Mouse (Mus musculus): ENCODE data around the gene Reln.

GRCm38 (mm10) chr5:21919281-21919780 is 425.2 kb downstream of the Reln start:
- TF ChIP-seq CTCF (IDR thresholded peaks at IDR 0.05; ENCODE audit: borderline replicate concordance, insufficient read depth, low read depth, low read length) (no peak), POLR2A (IDR thresholded peaks at IDR 0.05; ENCODE audit: borderline replicate concordance, insufficient read depth, low read length) (no peak)

Measured in cerebellum, adult 2 months (tissue).